Mouse (Mus musculus): ENCODE data around the gene Bicc1.

DNA sequence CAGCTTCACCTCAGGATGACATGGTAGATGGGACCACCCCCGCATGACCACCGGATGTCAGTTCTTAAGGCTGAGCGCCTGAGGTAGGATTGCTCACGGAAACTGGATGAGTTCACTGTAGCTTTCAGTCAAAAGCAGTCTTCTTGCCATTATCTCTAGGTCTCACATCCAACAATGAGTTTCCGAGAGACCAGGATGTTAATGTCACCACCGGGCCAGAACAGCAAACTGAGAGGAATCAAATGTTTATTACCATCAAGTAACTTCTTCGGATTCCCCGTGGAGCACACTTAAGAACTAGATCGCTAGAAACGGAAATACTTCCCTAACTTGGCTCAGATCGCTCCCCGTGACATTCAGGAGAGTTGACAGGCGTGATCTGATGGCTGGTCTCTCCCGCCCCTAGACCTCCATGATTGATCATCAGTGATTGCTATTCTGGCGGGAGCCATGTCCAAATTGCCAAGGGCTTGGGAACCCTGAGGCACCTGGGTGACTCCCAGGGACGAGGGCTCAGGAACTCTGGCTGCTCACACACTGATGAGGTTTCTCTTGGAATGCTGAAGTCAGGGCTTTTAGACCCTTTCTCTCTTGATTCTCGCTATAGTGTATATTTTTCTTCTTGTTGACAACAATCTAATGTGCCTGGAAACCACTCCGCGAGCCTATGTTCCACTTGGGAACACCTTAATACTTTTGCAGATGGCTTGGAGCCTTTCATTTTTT is 149.6 kb downstream of the Bicc1 start:
- TF ChIP-seq MAFK (IDR thresholded peaks at IDR 0.05; ENCODE audit: insufficient read depth, low read depth, low read length) (no peak), ZNF384 (IDR thresholded peaks at IDR 0.05; ENCODE audit: low read depth, low read length) (no peak)

Data from ES-E14 (cell line).